Mouse (Mus musculus) limb, embryonic 11.5 days (tissue): ENCODE results near the gene D11Wsu47e. TPM values are rescaled to one million over a fixed set of nuclear protein-coding genes. Genes with fewer than 3 reads are reported as not detected.

Experiments used
- ATAC-seq: fragments of 200-750 bp; cut with Nextera tagmentation; 2 replicates; pipeline ENCODE4 v1.8.0; 2017; ENCODE audit warnings: low read depth; ENCODE audit not compliant: insufficient number of reproducible peaks, low FRiP score, low TSS enrichment
- DNase-seq: peaks from one replicate; pipeline ENCODE4 v3.0.0-alpha.2; 2015; ENCODE audit warnings: low spot score
- H3K27ac ChIP-seq: fragments of 300-500 bp; sonication (generic); replicated peaks from 2 replicates; pipeline ENCODE4 v1.5.1; 2014; ENCODE audit warnings: low read depth, mild to moderate bottlenecking, low read length
- H3K27me3 ChIP-seq: fragments of 300-500 bp; sonication (generic); 2 replicates; pipeline ENCODE4 v1.6.1; 2014; ENCODE audit warnings: mild to moderate bottlenecking, low read length, mixed read lengths; ENCODE audit not compliant: control insufficient read depth, insufficient read depth
- H3K36me3 ChIP-seq: fragments of 300-500 bp; sonication (generic); 2 replicates; pipeline ENCODE4 v1.6.1; 2014; ENCODE audit warnings: mild to moderate bottlenecking, low read length, moderate library complexity, mixed read lengths; ENCODE audit not compliant: control insufficient read depth, insufficient read depth
- H3K4me1 ChIP-seq: fragments of 300-500 bp; sonication (generic); 2 replicates; pipeline ENCODE4 v1.6.1; 2014; ENCODE audit warnings: low read length, mixed read lengths; ENCODE audit not compliant: control insufficient read depth, insufficient read depth
- H3K4me2 ChIP-seq: fragments of 300-500 bp; sonication (generic); 2 replicates; pipeline ENCODE4 v1.6.1; 2014; ENCODE audit warnings: low read depth, mild to moderate bottlenecking, moderate library complexity; ENCODE audit not compliant: severe bottlenecking
- H3K4me3 ChIP-seq: fragments of 300-500 bp; sonication (generic); 2 replicates; pipeline ENCODE4 v1.5.1; 2014; ENCODE audit warnings: low read depth, low read length
- H3K9ac ChIP-seq: fragments of 300-500 bp; sonication (generic); 2 replicates; pipeline ENCODE4 v1.6.1; 2014; ENCODE audit warnings: mild to moderate bottlenecking, low read length
- H3K9me3 ChIP-seq: fragments of 300-500 bp; sonication (generic); 2 replicates; pipeline ENCODE4 v1.6.1; 2016; ENCODE audit warnings: low read length; ENCODE audit not compliant: control insufficient read depth
- WGBS: fragments of 180-500 bp; shearing (Covaris S2); extraction: QIAGEN DNeasy Blood & Tissue Kit; methylation state at CpG from one replicate; pipeline ENCODE4 v1.1.7; 2014; 5-methylcytosine and 5-hydroxymethylcytosine counted together
- polyA plus RNA-seq: library from polyadenylated mRNA; unstranded; fragments of >200 nt; fragmentation: Nextera tagmentation; extraction: Ambion mirVana; gene quantifications from 2 replicates; pipeline ENCODE4 v1.2.1, GENCODE M21; 2014

The D11Wsu47e gene
- polyA plus RNA-seq, 1 experiment from 2014 or later: 24.0 TPM

GRCm38 (mm10) chr11:113698013-113698545 is 13.9 kb downstream of the D11Wsu47e start:
- Histone ChIP-seq H3K27me3 (no peaks in the 10 kb centered on the region), H3K27ac (no peak overlapping the region), H3K9me3 (no peaks in the 10 kb centered on the region; the same call in 1 of the 2 replicates), H3K4me1 (no peaks in the 10 kb centered on the region), H3K4me3 (no peak overlapping the region), H3K4me2 (no peak overlapping the region), H3K9ac (no peak overlapping the region), H3K36me3 (peaks cover 17% of the 10 kb centered on the region)
- 90% methylated on average over 12 of the region's 12 CpGs for WGBS
- ATAC-seq (no peak), DNase-seq (no peak)

GRCm38 (mm10) chr11:113699643-113700042 is 15.4 kb downstream of the D11Wsu47e start:
- H3K36me3 ChIP-seq: peaks cover 12% of the 10 kb centered on the region

GRCm38 (mm10) chr11:113703758-113704157 is 19.5 kb downstream of the D11Wsu47e start:
- Histone ChIP-seq H3K9me3 (no peaks in the 10 kb centered on the region), H3K4me2 (no peak overlapping the region), H3K36me3 (no peaks in the 10 kb centered on the region), H3K4me3 (no peak overlapping the region), H3K27me3 (no peaks in the 10 kb centered on the region), H3K27ac (no peak overlapping the region), H3K9ac (no peak overlapping the region), H3K4me1 (0 out of 2 replicates have a peak, but pooled peaks cover 2% of the 10 kb centered on the region)
- ATAC-seq: no peak
- WGBS: 45% methylated on average over 5 of the region's 5 CpGs
- DNase-seq: peak; percentile 89

More at GRCm38 (mm10) chr11:113699643-113700042, 15.4 kb downstream of the D11Wsu47e start:
- Histone ChIP-seq H3K4me3 (no peak overlapping the region), H3K4me2 (no peak overlapping the region), H3K9me3 (no peaks in the 10 kb centered on the region; the same call in 1 of the 2 replicates), H3K27me3 (no peaks in the 10 kb centered on the region), H3K9ac (no peak overlapping the region), H3K27ac (no peak overlapping the region), H3K4me1 (0 out of 2 replicates have a peak, but pooled peaks cover 2% of the 10 kb centered on the region)
- no peak for ATAC-seq
- WGBS: 86% methylated on average over 7 of the region's 7 CpGs
- no peak for DNase-seq

- H3K27me3 ChIP-seq: no peaks in the 10 kb centered on the region
- ATAC-seq: no peak
- no peak for DNase-seq
- no peaks in the 10 kb centered on the region for H3K9me3 ChIP-seq
- no peak overlapping the region for H3K9ac ChIP-seq
- no peak overlapping the region for H3K4me3 ChIP-seq
- H3K36me3 ChIP-seq: no peaks in the 10 kb centered on the region
- no peak overlapping the region for H3K4me2 ChIP-seq
- peaks cover 22% of the 10 kb centered on the region for H3K4me1 ChIP-seq
- no peak overlapping the region for H3K27ac ChIP-seq
- 85% methylated on average over 15 of the region's 15 CpGs for WGBS
Measured at GRCm38 (mm10) chr11:113705966-113706652, 21.9 kb downstream of the D11Wsu47e start.

GRCm38 (mm10) chr11:113708629-113709213 is 24.5 kb downstream of the D11Wsu47e start:
- Histone ChIP-seq H3K4me2 (no peak overlapping the region), H3K4me3 (no peak overlapping the region), H3K27me3 (no peaks in the 10 kb centered on the region), H3K4me1 (peaks cover 22% of the 10 kb centered on the region), H3K36me3 (no peaks in the 10 kb centered on the region), H3K9me3 (no peaks in the 10 kb centered on the region), H3K27ac (no peak overlapping the region), H3K9ac (peak overlapping the region; percentile 34; the same call in 1 of the 2 replicates)
- 44% methylated on average over 19 of the region's 19 CpGs for WGBS
- no peak for ATAC-seq
- DNase-seq: no peak

- H3K9me3 ChIP-seq: no peaks in the 10 kb centered on the region
- no peaks in the 10 kb centered on the region for H3K27me3 ChIP-seq
- H3K4me1 ChIP-seq: peaks cover 19% of the 10 kb centered on the region
- H3K4me2 ChIP-seq: peak overlapping the region; percentile 5; the same call in 1 of the 2 replicates
- DNase-seq: peak; percentile 43
- 0 out of 2 replicates have a peak overlapping the region, but pooled peaks have one; percentile 3 for H3K27ac ChIP-seq
- no peaks in the 10 kb centered on the region for H3K36me3 ChIP-seq
- H3K9ac ChIP-seq: peak overlapping the region; percentile 34; the same call in 1 of the 2 replicates
- ATAC-seq: no peak
- H3K4me3 ChIP-seq: no peak overlapping the region
- WGBS: 14% methylated on average over 15 of the region's 15 CpGs
Measured at GRCm38 (mm10) chr11:113709272-113709671, 25.1 kb downstream of the D11Wsu47e start.

- no peak within 1 kb of the TSS for H3K4me3 ChIP-seq
- H3K9ac ChIP-seq: peak within 1 kb of the TSS; percentile 57
- ATAC-seq (no peak), DNase-seq (peak; percentile 60)
- WGBS: 8% methylated on average over 11 of the region's 11 CpGs
- peaks cover 19% of the 10 kb centered on the region for H3K4me1 ChIP-seq
- H3K4me2 ChIP-seq: peak within 1 kb of the TSS; percentile 22; the same call in 1 of the 2 replicates
- H3K27ac ChIP-seq: peak within 1 kb of the TSS; percentile 77
- H3K9me3 ChIP-seq: no peaks in the 10 kb centered on the region
- no peaks in the 10 kb centered on the region for H3K36me3 ChIP-seq
- H3K27me3 ChIP-seq: no peaks in the 10 kb centered on the region
Measured at GRCm38 (mm10) chr11:113709731-113710256, 25.6 kb downstream of the D11Wsu47e start, which contains the start of gene Cpsf4l. Gene Cpsf4l (minus strand): TSS chr11:113710017.

- peak; percentile 61 for DNase-seq
- ATAC-seq: no peak; the same call in 1 of the 2 replicates
- no peaks in the 10 kb centered on the region for H3K36me3 ChIP-seq
- WGBS: 6% methylated on average over 10 of the region's 10 CpGs
- peaks cover 19% of the 10 kb centered on the region for H3K4me1 ChIP-seq
- H3K27me3 ChIP-seq: no peaks in the 10 kb centered on the region
- H3K27ac ChIP-seq: peak overlapping the region; percentile 77
- peak overlapping the region; percentile 22; the same call in 1 of the 2 replicates for H3K4me2 ChIP-seq
- H3K9ac ChIP-seq: peak overlapping the region; percentile 57
- no peaks in the 10 kb centered on the region for H3K9me3 ChIP-seq
- H3K4me3 ChIP-seq: no peak overlapping the region
Measured at GRCm38 (mm10) chr11:113710257-113710777, 26.1 kb downstream of the D11Wsu47e start.
